Mouse (Mus musculus): Measurements from ENCODE around the gene Prr18.
"Not testable (repeated sequence)": the region's sequence is repeated elsewhere in the genome, so short reads cannot be mapped to it uniquely, and the experiment has no call there.

Gene Prr18

GRCm38 (mm10) chr17:8337159-8337558, at the start of gene Prr18:
TSS of gene Prr18 (plus strand) at chr17:8337459.
- not testable (repeated sequence) for DNase-seq

- no peak for DNase-seq
Observed at GRCm38 (mm10) chr17:8289993-8290679, 47.1 kb upstream of the Prr18 start.

- no peak for DNase-seq
Observed at GRCm38 (mm10) chr17:8290736-8291135, 46.5 kb upstream of the Prr18 start.

GRCm38 (mm10) chr17:8295825-8296224, 41.4 kb upstream of the Prr18 start:
- DNase-seq: no peak

- DNase-seq: no peak
Observed at GRCm38 (mm10) chr17:8296313-8296844, 40.9 kb upstream of the Prr18 start.

- no peak for DNase-seq
Observed at GRCm38 (mm10) chr17:8297746-8298145, 39.5 kb upstream of the Prr18 start.

GRCm38 (mm10) chr17:8298281-8298680, 39.0 kb upstream of the Prr18 start:
- no peak for DNase-seq

- DNase-seq: peak; percentile 39
Observed at GRCm38 (mm10) chr17:8299524-8299923, 37.7 kb upstream of the Prr18 start.

- DNase-seq: no peak
Observed at GRCm38 (mm10) chr17:8301515-8301914, 35.7 kb upstream of the Prr18 start.

- DNase-seq: no peak
Observed at GRCm38 (mm10) chr17:8302772-8303438, 34.4 kb upstream of the Prr18 start.

GRCm38 (mm10) chr17:8303671-8304070, 33.6 kb upstream of the Prr18 start:
- DNase-seq: no peak

GRCm38 (mm10) chr17:8305801-8306200, 31.5 kb upstream of the Prr18 start:
- DNase-seq: peak; percentile 50

- DNase-seq: peak; percentile 97
Observed at GRCm38 (mm10) chr17:8310838-8311614, 26.2 kb upstream of the Prr18 start, which contains the start of gene Sft2d1. TSS of gene Sft2d1 (plus strand) at chr17:8311102.

GRCm38 (mm10) chr17:8311751-8312150, 25.5 kb upstream of the Prr18 start:
- no peak for DNase-seq

GRCm38 (mm10) chr17:8313976-8314375, 23.3 kb upstream of the Prr18 start:
- no peak for DNase-seq

- DNase-seq: no peak
Observed at GRCm38 (mm10) chr17:8316251-8316650, 21.0 kb upstream of the Prr18 start.

- not testable (repeated sequence) for DNase-seq
Observed at GRCm38 (mm10) chr17:8326877-8327276, 10.4 kb upstream of the Prr18 start.

GRCm38 (mm10) chr17:8328511-8329174, 8.6 kb upstream of the Prr18 start:
- no peak for DNase-seq

- no peak for DNase-seq
Observed at GRCm38 (mm10) chr17:8330602-8331001, 6.7 kb upstream of the Prr18 start.

- peak; percentile 47 for DNase-seq
Observed at GRCm38 (mm10) chr17:8339666-8340374, 2.6 kb downstream of the Prr18 start.

- DNase-seq: peak; percentile 42
Observed at GRCm38 (mm10) chr17:8340407-8341359, 3.4 kb downstream of the Prr18 start.
